Mouse (Mus musculus) hindbrain, embryonic 13.5 days (tissue): Measurements from ENCODE around the gene Gm20721. TPM values are rescaled to one million over a fixed set of nuclear protein-coding genes. Genes with fewer than 3 reads are reported as not detected.
"Not testable (repeated sequence)": the region's sequence is repeated elsewhere in the genome, so short reads cannot be mapped to it uniquely, and the experiment has no call there.

Experiments
- ATAC-seq: fragments of 200-750 bp; cut with Nextera tagmentation; 2 replicates; pipeline ENCODE4 v1.8.0; 2017; ENCODE audit warnings: moderate TSS enrichment; ENCODE audit not compliant: low FRiP score
- H3K27ac ChIP-seq: fragments of 300-500 bp; sonication (generic); 2 replicates; pipeline ENCODE4 v1.5.1; 2015; ENCODE audit warnings: inconsistent platforms, mild to moderate bottlenecking, moderate library complexity
- H3K27me3 ChIP-seq: fragments of 300-500 bp; sonication (generic); 2 replicates; pipeline ENCODE4 v1.6.1; 2015; ENCODE audit warnings: mild to moderate bottlenecking, inconsistent platforms
- H3K36me3 ChIP-seq: fragments of 300-500 bp; sonication (generic); 2 replicates; pipeline ENCODE4 v1.6.1; 2015; ENCODE audit warnings: mild to moderate bottlenecking, inconsistent platforms
- H3K4me1 ChIP-seq: fragments of 300-500 bp; sonication (generic); replicated peaks from 2 replicates; pipeline ENCODE4 v1.6.1; 2015; ENCODE audit warnings: inconsistent platforms
- H3K4me2 ChIP-seq: fragments of 300-500 bp; sonication (generic); 2 replicates; pipeline ENCODE4 v1.6.1; 2015; ENCODE audit warnings: inconsistent platforms, mild to moderate bottlenecking, moderate library complexity
- H3K4me3 ChIP-seq: fragments of 300-500 bp; sonication (generic); 2 replicates; pipeline ENCODE4 v1.5.1; 2015; ENCODE audit warnings: mild to moderate bottlenecking, inconsistent platforms
- H3K9ac ChIP-seq: fragments of 300-500 bp; sonication (generic); 2 replicates; pipeline ENCODE4 v1.6.1; 2015; ENCODE audit warnings: mild to moderate bottlenecking, inconsistent platforms
- H3K9me3 ChIP-seq: fragments of 300-500 bp; sonication (generic); 2 replicates; pipeline ENCODE4 v1.6.1; 2016; ENCODE audit warnings: inconsistent platforms
- WGBS: fragments of 180-500 bp; shearing (Covaris S2); methylation state at CpG from one replicate; pipeline ENCODE4 v1.1.7; 2015; 5-methylcytosine and 5-hydroxymethylcytosine counted together
- polyA plus RNA-seq: library from polyadenylated mRNA; unstranded; fragments of >200 nt; fragmentation: Nextera tagmentation; extraction: Ambion mirVana; gene quantifications from 2 replicates; pipeline ENCODE4 v1.2.1, GENCODE M21; 2015

The Gm20721 gene
- polyA plus RNA-seq: 13.1 and 13.9 TPM in 2 replicates

GRCm38 (mm10) chr2:174346612-174346998, at the start of gene Gm20721:
Gene Gm20721, minus strand, starts transcription at chr2:174346712.
- Histone ChIP-seq H3K4me2 (no peak within 1 kb of the TSS), H3K9ac (no peak within 1 kb of the TSS), H3K4me1 (peaks cover 41% of the 10 kb centered on the region), H3K9me3 (no peaks in the 10 kb centered on the region), H3K36me3 (peaks cover 44% of the 10 kb centered on the region), H3K27me3 (no peaks in the 10 kb centered on the region), H3K27ac (no peak within 1 kb of the TSS), H3K4me3 (no peak within 1 kb of the TSS)
- ATAC-seq: no peak
- 93% methylated on average over 5 of the region's 5 CpGs for WGBS

- H3K4me2 ChIP-seq: no peak overlapping the region
- no peaks in the 10 kb centered on the region for H3K36me3 ChIP-seq
- no peak overlapping the region for H3K9ac ChIP-seq
- H3K27me3 ChIP-seq: no peaks in the 10 kb centered on the region
- no peak for ATAC-seq
- no peak overlapping the region for H3K4me3 ChIP-seq
- no peaks in the 10 kb centered on the region for H3K4me1 ChIP-seq
- H3K9me3 ChIP-seq: peaks cover 4% of the 10 kb centered on the region; the same call in 1 of the 2 replicates
- 90% methylated on average over 5 of the region's 5 CpGs for WGBS
- H3K27ac ChIP-seq: no peak overlapping the region
These were observed 46.9 kb upstream of the Gm20721 start for GRCm38 (mm10) chr2:174393383-174393782.

GRCm38 (mm10) chr2:174392554-174392953, 46.0 kb upstream of the Gm20721 start:
- no peak overlapping the region for H3K4me2 ChIP-seq
- peaks cover 4% of the 10 kb centered on the region; the same call in 1 of the 2 replicates for H3K9me3 ChIP-seq
- WGBS: 68% methylated on average over 9 of the region's 9 CpGs
- no peak overlapping the region for H3K4me3 ChIP-seq
- no peaks in the 10 kb centered on the region for H3K4me1 ChIP-seq
- no peak overlapping the region for H3K9ac ChIP-seq
- H3K27me3 ChIP-seq: no peaks in the 10 kb centered on the region
- no peaks in the 10 kb centered on the region for H3K36me3 ChIP-seq
- no peak overlapping the region for H3K27ac ChIP-seq
- ATAC-seq: no peak

DNA sequence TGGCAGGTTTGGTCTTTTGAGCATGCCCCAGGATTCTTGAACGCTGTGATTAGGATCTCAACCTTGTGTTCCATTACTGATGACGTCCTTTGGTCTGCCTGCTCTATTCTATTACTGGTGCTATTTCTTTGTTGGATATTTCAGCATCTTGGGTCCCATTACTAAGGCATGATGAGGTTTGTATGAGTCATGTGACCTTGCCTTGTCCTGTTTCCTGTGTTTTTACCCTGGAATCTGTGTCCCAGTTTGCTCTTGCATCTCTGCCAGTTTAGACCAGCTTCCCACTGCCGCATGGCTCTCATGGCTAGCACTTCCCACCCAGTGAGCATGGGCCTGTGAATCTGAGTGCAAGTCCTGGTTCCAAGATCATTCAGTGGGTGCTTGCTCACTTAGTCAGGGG, 45.4 kb upstream of the Gm20721 start:
- Histone ChIP-seq H3K4me2 (no peak overlapping the region), H3K27me3 (no peaks in the 10 kb centered on the region), H3K4me1 (no peaks in the 10 kb centered on the region), H3K4me3 (no peak overlapping the region), H3K9me3 (peaks cover 4% of the 10 kb centered on the region; the same call in 1 of the 2 replicates), H3K27ac (no peak overlapping the region), H3K9ac (no peak overlapping the region), H3K36me3 (no peaks in the 10 kb centered on the region)
- no peak for ATAC-seq
- WGBS: 92% methylated on average over 3 of the region's 3 CpGs

- no peak overlapping the region for H3K4me3 ChIP-seq
- H3K4me2 ChIP-seq: no peak overlapping the region
- no peak overlapping the region for H3K9ac ChIP-seq
- H3K9me3 ChIP-seq: no peaks in the 10 kb centered on the region
- H3K4me1 ChIP-seq: no peaks in the 10 kb centered on the region
- no peak overlapping the region for H3K27ac ChIP-seq
- H3K36me3 ChIP-seq: no peaks in the 10 kb centered on the region
- no peaks in the 10 kb centered on the region for H3K27me3 ChIP-seq
- 94% methylated on average over 9 of the region's 9 CpGs for WGBS
- ATAC-seq: no peak
These were observed 34.5 kb upstream of the Gm20721 start for GRCm38 (mm10) chr2:174381021-174381420.

DNA sequence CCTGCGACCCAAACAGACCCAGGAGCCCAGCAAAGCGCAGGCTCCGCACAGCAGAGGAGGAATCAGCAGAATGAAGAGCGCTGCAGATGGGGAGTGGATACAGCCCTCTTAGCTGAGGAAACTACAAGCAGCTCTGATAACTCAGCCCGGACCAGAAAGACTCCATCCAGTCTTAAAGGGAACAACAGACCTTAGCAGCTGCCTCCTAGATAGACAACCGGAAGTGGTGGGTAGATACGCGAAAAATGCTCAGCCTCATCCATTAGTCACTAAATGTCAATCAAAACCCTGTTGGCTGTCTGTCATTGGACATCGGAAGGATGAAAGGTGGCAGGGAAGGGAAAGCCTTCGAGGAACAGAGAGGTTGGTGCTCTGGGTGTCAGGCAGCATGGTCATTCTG, 20.1 kb upstream of the Gm20721 start:
- Histone ChIP-seq H3K4me1 (no peaks in the 10 kb centered on the region), H3K27me3 (no peaks in the 10 kb centered on the region), H3K9me3 (no peaks in the 10 kb centered on the region), H3K9ac (no peak overlapping the region), H3K4me3 (no peak overlapping the region), H3K4me2 (no peak overlapping the region), H3K27ac (no peak overlapping the region), H3K36me3 (no peaks in the 10 kb centered on the region)
- no peak for ATAC-seq
- WGBS: 87% methylated on average over 10 of the region's 10 CpGs

GRCm38 (mm10) chr2:174359656-174360055, 13.1 kb upstream of the Gm20721 start:
- H3K27me3 ChIP-seq: no peaks in the 10 kb centered on the region
- H3K9ac ChIP-seq: no peak overlapping the region
- no peak overlapping the region for H3K4me3 ChIP-seq
- WGBS: 90% methylated on average over 4 of the region's 4 CpGs
- no peak for ATAC-seq
- no peak overlapping the region for H3K27ac ChIP-seq
- no peaks in the 10 kb centered on the region for H3K36me3 ChIP-seq
- H3K9me3 ChIP-seq: no peaks in the 10 kb centered on the region
- no peaks in the 10 kb centered on the region for H3K4me1 ChIP-seq
- no peak overlapping the region for H3K4me2 ChIP-seq

- no peaks in the 10 kb centered on the region for H3K27me3 ChIP-seq
- no peak for ATAC-seq
These were observed 12.0 kb upstream of the Gm20721 start for GRCm38 (mm10) chr2:174358516-174358915.

DNA sequence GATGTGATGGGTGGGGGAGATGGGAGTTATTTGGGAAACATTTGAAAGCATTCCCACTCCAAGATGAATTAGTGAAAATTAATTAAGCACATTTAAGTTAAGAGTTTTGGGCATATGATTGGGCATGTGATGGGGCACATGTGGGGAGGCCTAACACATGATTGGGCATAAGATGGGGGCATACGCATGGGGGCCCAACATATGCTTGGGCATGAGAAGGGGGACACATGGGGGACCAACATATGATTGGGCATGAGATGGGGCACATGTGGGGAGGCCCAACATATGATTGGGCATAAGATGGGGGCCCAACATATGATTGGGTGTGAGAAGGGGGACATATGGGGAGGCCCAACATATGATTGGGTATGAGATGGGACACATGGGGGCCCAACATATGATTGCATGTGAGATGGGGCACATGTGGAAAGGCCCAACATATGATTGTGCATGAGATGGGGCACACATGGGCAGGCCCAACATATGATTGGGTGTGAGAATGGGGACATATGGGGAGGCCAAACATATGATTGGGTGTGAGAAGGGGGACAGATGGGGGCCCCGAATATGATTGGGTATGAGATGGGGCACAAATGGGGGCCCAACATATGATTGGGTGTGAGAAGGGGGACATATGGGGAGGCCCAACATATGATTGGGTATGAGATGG, 622 bp upstream of the Gm20721 start:
- H3K27me3 ChIP-seq, H3K4me3 ChIP-seq, H3K9me3 ChIP-seq, H3K27ac ChIP-seq, H3K4me2 ChIP-seq, ATAC-seq, H3K9ac ChIP-seq: not testable (repeated sequence)
- 100% methylated on average over 2 of the region's 2 CpGs for WGBS
- Histone ChIP-seq H3K36me3 (peaks cover 40% of the 10 kb centered on the region), H3K4me1 (peaks cover 35% of the 10 kb centered on the region)

More at GRCm38 (mm10) chr2:174358516-174358915, 12.0 kb upstream of the Gm20721 start:
- no peaks in the 10 kb centered on the region for H3K4me1 ChIP-seq
- 94% methylated on average over 4 of the region's 4 CpGs for WGBS
- H3K4me2 ChIP-seq: no peak overlapping the region
- peaks cover 3% of the 10 kb centered on the region; the same call in 1 of the 2 replicates for H3K9me3 ChIP-seq
- no peak overlapping the region for H3K9ac ChIP-seq
- H3K4me3 ChIP-seq: no peak overlapping the region
- H3K36me3 ChIP-seq: no peaks in the 10 kb centered on the region
- H3K27ac ChIP-seq: no peak overlapping the region

GRCm38 (mm10) chr2:174344996-174345395, 1.5 kb downstream of the Gm20721 start:
- Histone ChIP-seq H3K4me2 (no peak overlapping the region; the same call in 1 of the 2 replicates), H3K4me1 (peaks cover 56% of the 10 kb centered on the region), H3K9me3 (no peaks in the 10 kb centered on the region), H3K4me3 (no peak overlapping the region), H3K27me3 (no peaks in the 10 kb centered on the region), H3K36me3 (peaks cover 44% of the 10 kb centered on the region), H3K9ac (no peak overlapping the region), H3K27ac (peak overlapping the region; percentile 45; the same call in 1 of the 2 replicates)
- 89% methylated on average over 16 of the region's 16 CpGs for WGBS
- ATAC-seq: no peak

DNA sequence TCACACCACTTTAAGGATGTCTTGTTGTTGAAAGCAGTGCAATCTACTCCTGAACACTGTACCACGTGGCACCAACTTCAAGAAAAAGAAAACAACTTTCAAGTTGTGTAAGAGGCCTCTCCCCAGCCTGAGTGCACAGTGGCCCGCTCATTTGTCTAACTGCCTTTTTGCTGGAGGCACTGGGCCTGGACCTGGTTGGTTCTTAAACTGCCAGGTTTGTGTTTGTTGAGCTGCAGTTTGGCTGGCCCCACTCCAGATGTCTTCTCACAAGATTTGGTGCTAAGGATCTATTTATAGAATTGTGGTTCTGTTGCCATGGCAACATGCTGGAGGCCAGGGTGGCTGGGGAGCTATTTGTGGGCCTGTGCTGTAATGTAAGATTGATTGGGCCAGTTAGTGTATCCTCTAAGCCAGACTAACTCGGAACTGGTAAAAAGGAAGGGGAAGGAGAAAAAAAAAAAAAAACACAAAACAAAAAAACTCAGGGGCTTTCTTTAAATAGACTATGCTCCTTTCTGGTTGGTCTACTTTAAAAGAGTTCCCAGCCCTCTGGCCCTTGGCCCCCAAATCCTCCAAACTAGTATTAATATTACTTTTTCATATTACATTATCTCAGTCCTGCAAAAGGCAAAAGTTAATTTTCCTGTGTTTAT, 2.4 kb downstream of the Gm20721 start:
- H3K27ac ChIP-seq: peak overlapping the region; percentile 77
- H3K36me3 ChIP-seq: peaks cover 44% of the 10 kb centered on the region

GRCm38 (mm10) chr2:174343566-174343965, 2.9 kb downstream of the Gm20721 start:
- H3K4me2 ChIP-seq: peak overlapping the region; percentile 36
- peaks cover 44% of the 10 kb centered on the region for H3K36me3 ChIP-seq
- no peaks in the 10 kb centered on the region for H3K9me3 ChIP-seq
- H3K9ac ChIP-seq: no peak overlapping the region
- no peak overlapping the region for H3K4me3 ChIP-seq
- H3K27ac ChIP-seq: peak overlapping the region; percentile 77
- H3K27me3 ChIP-seq: no peaks in the 10 kb centered on the region
- H3K4me1 ChIP-seq: peaks cover 65% of the 10 kb centered on the region
- no peak for ATAC-seq
- WGBS: 51% methylated on average over 1 of the region's 1 CpGs

More for the DNA sequence above, 2.4 kb downstream of the Gm20721 start:
- Histone ChIP-seq H3K4me2 (peak overlapping the region; percentile 36), H3K4me1 (peaks cover 59% of the 10 kb centered on the region), H3K9ac (no peak overlapping the region), H3K4me3 (no peak overlapping the region), H3K27me3 (no peaks in the 10 kb centered on the region), H3K9me3 (no peaks in the 10 kb centered on the region)
- peak; percentile 81 for ATAC-seq
- WGBS: 35% methylated on average over 3 of the region's 3 CpGs
